Mouse (Mus musculus) layer of hippocampus, adult 9-11 months (tissue): ENCODE results near the gene Gm906.
"Not testable (repeated sequence)": the region's sequence is repeated elsewhere in the genome, so short reads cannot be mapped to it uniquely, and the experiment has no call there.

Experiments used
- DNase-seq: peaks from one replicate; pipeline ENCODE4 v3.0.0; 2022

Gm906 gene

GRCm38 (mm10) chr13:50250208-50250607 lies at the start of gene Gm906:
Gm906 (minus strand) TSS chr13:50250308.
- not testable (repeated sequence) for DNase-seq

- not testable (repeated sequence) for DNase-seq
Observed at GRCm38 (mm10) chr13:50283308-50283707, 33.2 kb upstream of the Gm906 start.

DNA sequence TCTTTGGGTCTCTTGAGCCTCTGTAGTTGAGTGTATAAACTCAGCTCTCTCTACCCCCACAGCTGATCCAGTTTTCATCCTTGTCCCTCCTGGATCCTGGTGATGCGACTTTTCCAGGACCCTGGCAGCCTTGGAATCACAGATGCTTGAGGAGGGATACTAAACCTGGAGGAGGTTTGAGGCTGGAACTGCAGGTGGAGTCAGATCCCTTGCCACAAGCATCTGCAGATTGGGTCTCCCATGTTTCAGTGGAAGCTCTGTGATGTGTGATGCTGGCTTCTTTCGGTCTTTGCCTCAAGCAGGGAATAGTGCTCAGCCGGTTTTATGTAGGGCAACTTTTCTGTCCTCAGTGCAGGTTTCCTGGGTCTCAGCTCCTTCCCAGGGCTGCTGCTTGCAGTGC lies 13.6 kb downstream of the Gm906 start:
- no peak for DNase-seq

DNA sequence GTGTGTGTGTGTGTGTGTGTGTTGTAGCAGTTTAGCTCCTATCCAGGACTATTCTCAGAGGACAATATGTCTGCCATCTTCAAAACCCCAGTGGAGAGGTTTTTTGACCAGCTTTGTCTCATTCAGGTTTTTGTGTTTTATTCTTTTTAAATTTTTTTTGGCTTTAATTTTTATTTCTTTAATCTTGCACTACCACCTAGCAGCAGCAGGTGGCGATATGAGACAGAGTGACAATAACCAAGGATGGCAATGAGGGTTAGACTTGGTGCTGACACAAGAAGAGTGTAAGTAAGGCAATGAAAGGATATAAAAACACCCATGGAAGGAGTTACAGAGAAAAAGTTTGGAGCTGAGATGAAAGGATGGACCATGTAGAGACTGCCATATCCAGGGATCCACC lies 38.3 kb downstream of the Gm906 start:
- not testable (repeated sequence) for DNase-seq

DNA sequence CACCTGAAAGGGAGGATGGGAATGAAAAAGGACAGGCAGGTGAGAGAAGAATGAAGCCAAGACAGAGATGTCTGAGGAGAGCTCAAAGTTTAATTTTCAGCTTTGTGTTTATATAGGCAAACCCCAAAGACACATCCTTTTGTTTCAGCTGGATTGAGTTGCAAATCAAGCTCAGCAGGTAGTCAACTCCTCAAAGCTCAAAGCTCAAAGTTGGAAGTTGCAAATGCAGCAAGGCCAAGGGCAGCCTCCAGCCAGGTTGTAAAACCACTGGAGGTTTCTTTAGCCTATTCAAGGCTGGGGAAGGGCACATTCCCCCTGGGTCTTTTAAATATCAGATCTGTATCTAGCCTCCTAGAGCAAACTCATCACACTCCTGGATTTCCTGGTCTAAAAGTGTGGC lies 39.9 kb downstream of the Gm906 start:
- DNase-seq, result not testable (repeated sequence)

- DNase-seq, result not testable (repeated sequence)
Observed at GRCm38 (mm10) chr13:50209651-50210050, 40.5 kb downstream of the Gm906 start.

DNA sequence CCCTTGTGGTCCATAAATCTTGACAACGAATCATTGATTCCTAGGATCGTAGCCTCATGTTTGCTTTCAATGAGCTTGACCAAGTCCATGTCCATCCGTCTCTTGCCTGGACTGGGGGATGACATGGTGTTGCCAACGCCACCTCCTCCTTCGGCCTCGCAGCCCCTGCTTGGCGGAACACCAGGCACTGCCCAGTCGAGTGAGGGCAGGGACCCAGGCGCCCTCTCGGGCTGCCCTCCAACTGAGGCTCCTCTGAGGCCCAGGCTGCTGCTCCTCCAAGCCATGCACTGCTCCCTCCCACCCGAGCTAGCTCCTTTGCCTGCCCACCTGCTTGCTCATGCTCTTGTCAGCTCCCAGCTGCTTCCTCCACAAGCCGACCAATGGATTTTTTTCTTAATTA lies 42.1 kb downstream of the Gm906 start:
- no peak for DNase-seq

DNA sequence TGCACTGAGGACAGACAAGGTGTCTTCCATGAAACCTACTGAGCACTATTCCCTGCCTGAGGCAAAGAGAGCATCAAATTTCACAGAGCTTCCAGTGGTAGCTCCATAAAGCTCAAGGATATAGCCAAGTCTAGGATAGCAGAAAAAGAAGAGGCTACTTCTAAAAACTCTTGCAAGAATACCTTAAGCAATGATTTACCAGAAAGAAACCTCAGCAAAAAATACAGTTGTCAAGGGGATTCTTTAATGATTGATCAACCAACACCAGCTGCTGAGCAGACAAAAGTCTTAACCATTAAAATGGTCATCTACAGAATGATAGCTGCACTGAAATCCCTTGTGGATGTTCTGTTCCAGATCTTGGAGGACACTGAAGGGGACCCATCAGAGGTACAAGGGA lies 53.3 kb downstream of the Gm906 start:
- DNase-seq, result not testable (repeated sequence)
